Mouse (Mus musculus) heart, embryonic 15.5 days (tissue): ENCODE results near the gene Syt1. TPM values are rescaled to one million over a fixed set of nuclear protein-coding genes. Genes with fewer than 3 reads are reported as not detected.

Experiments used
- ATAC-seq: fragments of 200-750 bp; cut with Nextera tagmentation; replicated peaks from 2 replicates; pipeline ENCODE4 v1.8.0; 2017; ENCODE audit warnings: low read depth, moderate TSS enrichment; ENCODE audit not compliant: insufficient number of reproducible peaks, insufficient read depth, low FRiP score
- H3K27ac ChIP-seq: fragments of 300-500 bp; sonication (generic); 2 replicates; pipeline ENCODE4 v1.5.1; 2015; ENCODE audit warnings: mild to moderate bottlenecking, inconsistent platforms
- H3K27me3 ChIP-seq: fragments of 300-500 bp; sonication (generic); 2 replicates; pipeline ENCODE4 v1.6.1; 2015; ENCODE audit warnings: inconsistent platforms
- H3K36me3 ChIP-seq: fragments of 300-500 bp; sonication (generic); 2 replicates; pipeline ENCODE4 v1.6.1; 2015; ENCODE audit warnings: mild to moderate bottlenecking, inconsistent platforms
- H3K4me1 ChIP-seq: fragments of 300-500 bp; sonication (generic); replicated peaks from 2 replicates; pipeline ENCODE4 v1.6.1; 2015; ENCODE audit warnings: inconsistent platforms
- H3K4me2 ChIP-seq: fragments of 300-500 bp; sonication (generic); 2 replicates; pipeline ENCODE4 v1.6.1; 2015; ENCODE audit warnings: inconsistent platforms, mild to moderate bottlenecking, moderate library complexity
- H3K4me3 ChIP-seq: fragments of 300-500 bp; sonication (generic); 2 replicates; pipeline ENCODE4 v1.5.1; 2015; ENCODE audit warnings: mild to moderate bottlenecking, inconsistent platforms
- H3K9ac ChIP-seq: fragments of 300-500 bp; sonication (generic); 2 replicates; pipeline ENCODE4 v1.6.1; 2015; ENCODE audit warnings: mild to moderate bottlenecking, inconsistent platforms
- H3K9me3 ChIP-seq: fragments of 300-500 bp; sonication (generic); replicated peaks from 2 replicates; pipeline ENCODE4 v1.6.1; 2016; ENCODE audit warnings: inconsistent platforms
- WGBS: fragments of 180-500 bp; shearing (Covaris S2); methylation state at CpG from one replicate; pipeline ENCODE4 v1.1.7; 2015; ENCODE audit warnings: mixed read lengths; 5-methylcytosine and 5-hydroxymethylcytosine counted together
- polyA plus RNA-seq: library from polyadenylated mRNA; unstranded; fragments of >200 nt; fragmentation: Nextera tagmentation; extraction: Ambion mirVana; gene quantifications from 2 replicates; pipeline ENCODE4 v1.2.1, GENCODE M21; 2015

Syt1 gene
- polyA plus RNA-seq, 1 experiment from 2014 or later: 0.47 TPM

DNA sequence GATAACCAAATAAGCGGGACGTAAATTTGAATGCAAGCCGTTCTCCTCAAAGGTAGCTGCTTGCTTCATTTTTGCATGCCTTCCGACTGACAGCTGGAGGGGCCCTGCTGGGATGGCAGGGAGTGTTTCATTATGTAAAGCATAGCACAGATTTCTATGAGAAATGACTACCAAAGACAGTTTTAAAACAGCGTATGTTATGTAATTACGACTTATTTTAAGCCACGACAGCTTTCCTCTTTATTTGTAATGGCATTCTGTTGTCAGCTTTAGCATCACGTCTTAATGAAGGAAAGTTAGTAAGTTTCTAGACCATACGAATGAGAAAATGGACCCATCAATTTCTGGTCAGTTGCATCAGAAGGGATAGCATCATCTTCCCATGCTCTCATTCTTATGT is 410.1 kb downstream of the Syt1 start:
- Histone ChIP-seq H3K4me2 (no peak overlapping the region), H3K4me3 (no peak overlapping the region), H3K27me3 (no peaks in the 10 kb centered on the region), H3K9me3 (0 out of 2 replicates have a peak, but pooled peaks cover 3% of the 10 kb centered on the region), H3K4me1 (peaks cover 21% of the 10 kb centered on the region), H3K36me3 (no peaks in the 10 kb centered on the region), H3K9ac (no peak overlapping the region), H3K27ac (no peak overlapping the region)
- no peak for ATAC-seq
- 82% methylated on average over 9 of the region's 9 CpGs for WGBS

DNA sequence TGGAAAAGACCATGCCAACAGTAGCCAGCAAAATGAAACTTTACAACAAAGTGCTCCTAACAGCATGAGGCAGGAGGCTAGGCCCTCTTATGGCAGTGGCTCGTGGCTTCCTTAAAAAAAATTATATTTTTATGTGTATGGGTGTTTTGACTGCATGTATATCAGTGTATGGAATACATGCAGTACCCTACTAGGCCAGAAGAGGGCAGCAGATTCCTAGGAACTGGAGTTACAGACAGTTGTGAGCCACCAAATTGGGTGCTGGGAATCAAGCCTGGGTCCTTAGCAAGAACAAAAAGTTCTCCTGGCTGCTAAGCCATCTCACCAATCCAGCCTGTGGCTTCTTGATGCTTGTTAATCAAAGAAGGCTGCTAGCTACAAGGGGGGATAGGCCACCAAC is 413.4 kb downstream of the Syt1 start:
- Histone ChIP-seq H3K4me2 (no peak overlapping the region), H3K9me3 (0 out of 2 replicates have a peak, but pooled peaks cover 3% of the 10 kb centered on the region), H3K4me1 (peaks cover 23% of the 10 kb centered on the region), H3K4me3 (no peak overlapping the region), H3K27me3 (no peaks in the 10 kb centered on the region), H3K27ac (no peak overlapping the region), H3K9ac (no peak overlapping the region), H3K36me3 (no peaks in the 10 kb centered on the region)
- ATAC-seq: no peak
- 88% methylated on average over 1 of the region's 1 CpGs for WGBS

DNA sequence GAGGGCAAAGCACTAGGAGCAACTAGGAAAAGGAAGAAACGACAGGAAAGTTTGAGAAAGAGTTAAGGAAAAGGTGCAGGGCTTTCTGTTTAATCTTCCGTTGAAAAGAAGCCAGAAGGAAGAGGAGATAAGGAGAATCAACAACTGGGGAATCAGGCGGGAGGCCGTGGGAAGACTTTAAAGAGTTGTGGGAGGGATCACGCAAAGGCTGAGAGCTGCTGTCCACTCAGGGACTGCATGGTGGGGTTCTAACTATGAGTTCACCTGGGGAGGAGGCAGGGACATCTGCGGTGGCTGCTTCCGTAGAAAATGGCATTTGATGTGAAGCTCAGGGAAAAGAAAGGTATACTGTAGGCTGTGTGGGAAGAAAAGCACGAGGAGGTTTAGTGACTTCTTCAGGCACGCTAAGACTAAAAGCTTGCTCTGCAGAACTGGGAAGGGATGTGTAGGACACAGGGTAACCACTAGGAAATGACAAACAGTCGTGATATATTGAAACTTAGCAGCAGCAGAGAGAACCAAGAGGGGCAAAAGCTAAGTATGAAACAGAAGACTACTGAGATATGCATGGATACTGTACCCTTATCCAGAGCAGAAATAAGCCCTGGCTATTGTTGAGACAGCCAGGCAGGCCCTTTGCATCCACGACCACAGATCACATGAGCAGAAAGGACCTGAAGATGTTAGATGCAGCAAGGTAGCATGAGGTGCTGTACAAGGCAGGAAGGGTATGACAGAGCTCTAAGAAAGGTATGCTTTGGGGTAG is 414.4 kb downstream of the Syt1 start:
- no peak for ATAC-seq
- no peaks in the 10 kb centered on the region for H3K27me3 ChIP-seq
- H3K9ac ChIP-seq: no peak overlapping the region
- H3K4me2 ChIP-seq: peak overlapping the region; percentile 17; the same call in 1 of the 2 replicates
- 21% methylated on average over 11 of the region's 11 CpGs for WGBS
- 0 out of 2 replicates have a peak, but pooled peaks cover 3% of the 10 kb centered on the region for H3K9me3 ChIP-seq
- no peak overlapping the region for H3K4me3 ChIP-seq
- H3K4me1 ChIP-seq: peaks cover 13% of the 10 kb centered on the region
- no peaks in the 10 kb centered on the region for H3K36me3 ChIP-seq
- no peak overlapping the region for H3K27ac ChIP-seq

DNA sequence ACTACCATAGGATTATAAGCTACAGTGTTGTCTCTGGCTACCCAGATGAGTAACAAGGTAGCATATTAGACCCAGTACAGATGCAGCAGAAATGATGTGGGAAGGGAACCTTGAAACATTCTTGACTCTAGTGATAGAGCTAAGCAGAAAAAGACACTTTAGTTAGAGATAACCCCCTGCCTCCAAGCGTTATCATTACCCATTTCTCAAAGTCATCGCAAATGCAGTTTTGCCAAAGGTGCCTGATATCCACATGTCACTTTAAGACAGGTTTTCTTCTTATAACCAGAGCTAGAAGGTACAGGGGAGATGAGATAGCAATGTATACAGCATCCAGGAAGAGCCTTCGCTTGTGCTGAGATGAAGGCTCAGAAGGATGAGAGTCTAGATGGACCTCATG is 421.4 kb downstream of the Syt1 start:
- WGBS: 67% methylated on average over 3 of the region's 3 CpGs
- H3K4me3 ChIP-seq: no peak overlapping the region
- no peak overlapping the region for H3K9ac ChIP-seq
- no peaks in the 10 kb centered on the region for H3K4me1 ChIP-seq
- H3K27ac ChIP-seq: no peak overlapping the region
- H3K27me3 ChIP-seq: no peaks in the 10 kb centered on the region
- H3K9me3 ChIP-seq: no peaks in the 10 kb centered on the region
- no peaks in the 10 kb centered on the region for H3K36me3 ChIP-seq
- H3K4me2 ChIP-seq: no peak overlapping the region
- ATAC-seq: no peak

DNA sequence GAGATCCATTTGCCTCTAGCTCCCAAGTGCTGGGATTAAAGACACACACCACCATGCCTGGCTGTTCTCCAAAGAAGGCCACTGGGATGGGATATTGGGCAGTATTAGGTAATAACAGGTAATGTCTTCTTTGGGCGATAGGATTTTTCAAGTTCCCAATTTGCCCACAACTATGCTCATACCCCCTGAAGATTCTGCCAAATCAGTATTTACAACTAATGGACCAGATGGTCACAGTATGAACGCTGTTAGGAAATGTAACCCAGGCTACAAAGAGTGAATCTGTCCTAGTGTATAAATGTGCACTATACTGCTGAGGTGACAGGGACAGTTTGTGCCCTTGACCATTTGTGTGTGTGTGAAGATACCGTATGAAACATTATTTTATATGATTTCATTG is 421.9 kb downstream of the Syt1 start:
- WGBS: 90% methylated on average over 3 of the region's 3 CpGs
- Histone ChIP-seq H3K27ac (no peak overlapping the region), H3K9ac (no peak overlapping the region), H3K36me3 (no peaks in the 10 kb centered on the region), H3K27me3 (no peaks in the 10 kb centered on the region), H3K4me2 (no peak overlapping the region), H3K4me1 (no peaks in the 10 kb centered on the region), H3K9me3 (no peaks in the 10 kb centered on the region), H3K4me3 (no peak overlapping the region)
- ATAC-seq: no peak

DNA sequence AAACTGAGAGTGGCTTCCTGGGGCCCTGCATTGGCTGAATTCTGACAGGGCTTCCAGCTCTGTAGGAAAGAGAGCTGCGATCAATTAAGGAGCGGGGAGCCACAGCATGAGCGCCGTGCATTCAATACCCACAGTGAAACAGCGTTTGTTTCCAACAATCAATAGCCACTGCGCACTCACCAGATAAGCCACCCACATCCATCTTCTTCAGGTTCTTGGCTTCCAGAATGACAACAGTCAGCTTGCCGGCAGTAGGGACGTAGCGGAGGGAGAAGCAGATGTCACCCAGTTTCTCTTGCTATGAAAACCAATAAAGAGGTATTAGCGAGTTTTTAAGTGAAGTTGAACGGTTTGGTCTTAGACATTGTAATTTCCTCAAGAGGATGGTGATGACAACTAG is 427.1 kb downstream of the Syt1 start:
- H3K9me3 ChIP-seq: no peaks in the 10 kb centered on the region
- no peaks in the 10 kb centered on the region for H3K36me3 ChIP-seq
- H3K27ac ChIP-seq: no peak overlapping the region
- H3K4me2 ChIP-seq: no peak overlapping the region
- ATAC-seq: no peak
- H3K4me1 ChIP-seq: no peaks in the 10 kb centered on the region
- 41% methylated on average over 11 of the region's 11 CpGs for WGBS
- no peak overlapping the region for H3K4me3 ChIP-seq
- no peak overlapping the region for H3K9ac ChIP-seq
- no peaks in the 10 kb centered on the region for H3K27me3 ChIP-seq

DNA sequence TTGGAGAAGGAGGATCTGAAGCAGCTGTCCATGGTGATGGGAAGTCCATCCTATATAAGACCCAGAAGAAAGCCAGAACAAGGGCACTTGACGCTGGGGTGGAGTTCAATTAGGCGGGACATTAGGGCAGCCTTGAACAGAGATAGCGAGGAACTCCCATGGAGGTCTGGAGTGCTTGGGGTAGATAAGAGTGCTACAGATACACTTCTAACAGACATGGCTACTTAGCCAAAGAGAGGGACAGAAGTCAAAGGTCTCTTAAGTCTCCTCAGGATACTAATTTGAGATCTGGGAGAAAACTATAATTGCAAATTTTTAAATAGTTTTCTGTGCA is 428.4 kb downstream of the Syt1 start:
- no peaks in the 10 kb centered on the region for H3K4me1 ChIP-seq
- H3K4me2 ChIP-seq: no peak overlapping the region
- 43% methylated on average over 3 of the region's 3 CpGs for WGBS
- no peak overlapping the region for H3K9ac ChIP-seq
- no peaks in the 10 kb centered on the region for H3K36me3 ChIP-seq
- H3K9me3 ChIP-seq: no peaks in the 10 kb centered on the region
- H3K27me3 ChIP-seq: no peaks in the 10 kb centered on the region
- ATAC-seq: no peak
- no peak overlapping the region for H3K4me3 ChIP-seq
- no peak overlapping the region for H3K27ac ChIP-seq

DNA sequence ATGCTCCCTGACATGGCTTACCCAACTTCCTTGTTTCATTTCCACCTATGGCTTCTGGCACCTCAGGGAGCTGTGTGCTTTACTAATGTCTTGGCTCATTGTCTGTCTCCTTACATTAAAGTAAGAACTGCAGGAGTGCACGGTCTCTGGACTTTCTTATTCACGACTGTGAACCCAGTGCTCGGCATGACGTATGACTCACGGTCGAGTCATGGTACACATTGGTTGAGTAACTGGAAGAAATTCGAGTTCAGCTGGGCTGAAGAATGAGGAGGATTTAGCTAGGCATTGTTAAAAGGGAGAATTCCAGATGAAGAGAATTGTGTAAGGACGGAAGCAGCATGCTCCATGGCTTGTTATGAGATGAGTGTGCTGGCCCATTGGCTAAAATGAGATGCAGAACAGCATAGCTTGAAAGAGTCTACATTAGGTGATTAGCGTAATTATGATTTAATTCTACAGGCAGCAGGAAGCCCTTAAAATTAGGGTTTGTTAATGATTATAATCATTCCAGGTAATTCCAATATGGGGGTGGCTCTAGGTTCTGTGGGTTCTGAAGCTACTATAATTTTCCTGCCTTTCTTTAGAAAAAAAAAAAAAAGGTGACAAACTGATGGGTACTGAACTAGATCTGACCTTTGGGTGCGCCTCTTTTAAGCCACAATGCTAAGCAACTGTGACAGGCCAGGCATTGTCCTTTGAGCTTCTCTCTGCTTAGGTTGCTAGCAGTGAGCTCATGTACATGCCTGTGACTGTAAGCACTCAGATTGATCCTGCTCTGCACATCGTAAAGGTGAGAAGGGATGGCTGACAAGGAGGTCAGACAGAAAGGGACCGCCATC is 429.0 kb downstream of the Syt1 start:
- no peaks in the 10 kb centered on the region for H3K36me3 ChIP-seq

DNA sequence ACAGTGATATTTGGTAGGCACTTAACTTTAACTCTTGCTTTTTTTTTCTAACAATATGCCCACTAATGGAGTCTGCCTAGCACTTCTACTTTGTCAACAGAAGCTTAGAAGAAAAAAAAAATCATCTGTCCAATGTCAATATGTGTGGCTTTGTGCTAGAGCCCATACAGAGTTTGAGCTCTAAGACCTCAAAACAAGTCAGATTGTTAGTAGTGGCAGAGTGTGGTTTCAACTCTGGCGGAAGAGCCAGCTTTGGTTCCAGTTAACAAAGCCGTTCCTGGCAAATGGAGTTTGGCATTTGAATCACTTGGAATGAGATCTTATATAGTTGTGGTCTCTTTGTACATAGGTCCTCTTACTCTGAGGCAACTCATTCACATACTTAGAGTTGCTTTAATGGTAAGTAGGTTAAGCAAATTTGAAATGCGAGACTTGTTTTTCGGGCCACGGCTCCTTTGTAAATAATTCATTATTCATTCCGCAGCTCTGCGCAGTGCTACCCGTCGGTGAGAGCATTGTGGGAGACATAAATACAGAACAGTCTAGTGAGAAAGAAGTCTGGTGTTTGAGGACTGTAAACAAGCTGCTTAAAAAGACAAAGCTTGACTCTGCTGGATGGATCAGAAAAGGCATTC is 429.9 kb downstream of the Syt1 start:
- no peaks in the 10 kb centered on the region for H3K27me3 ChIP-seq
- no peaks in the 10 kb centered on the region for H3K4me1 ChIP-seq
- no peak for ATAC-seq
- 87% methylated on average over 9 of the region's 9 CpGs for WGBS
- no peak overlapping the region for H3K9ac ChIP-seq
- no peak overlapping the region for H3K4me3 ChIP-seq
- H3K27ac ChIP-seq: no peak overlapping the region
- H3K36me3 ChIP-seq: no peaks in the 10 kb centered on the region
- no peak overlapping the region for H3K4me2 ChIP-seq
- H3K9me3 ChIP-seq: no peaks in the 10 kb centered on the region

More for the DNA sequence above, 429.0 kb downstream of the Syt1 start:
- no peak overlapping the region for H3K4me3 ChIP-seq
- no peaks in the 10 kb centered on the region for H3K27me3 ChIP-seq
- no peaks in the 10 kb centered on the region for H3K9me3 ChIP-seq
- no peak for ATAC-seq
- H3K27ac ChIP-seq: no peak overlapping the region
- 72% methylated on average over 12 of the region's 12 CpGs for WGBS
- H3K4me2 ChIP-seq: no peak overlapping the region
- no peaks in the 10 kb centered on the region for H3K4me1 ChIP-seq
- no peak overlapping the region for H3K9ac ChIP-seq

DNA sequence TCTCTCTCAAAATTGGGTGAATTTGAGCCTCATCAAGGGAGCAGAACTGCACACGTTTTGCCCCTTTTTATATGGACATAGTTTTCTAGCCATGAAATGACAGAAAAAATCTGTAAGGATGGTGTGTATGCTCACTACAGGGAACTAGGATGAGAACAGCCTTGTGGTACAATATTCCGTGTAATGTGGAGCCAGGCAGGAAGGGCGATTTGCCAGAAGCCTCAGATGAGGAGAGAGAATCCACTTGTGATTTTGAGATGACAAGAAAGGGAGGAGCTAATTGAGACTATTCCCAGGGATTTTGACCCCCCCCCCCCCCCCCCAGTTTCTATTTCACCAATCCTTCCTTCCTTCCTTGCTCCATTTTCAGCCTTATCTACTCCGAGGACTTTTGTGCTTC is 431.4 kb downstream of the Syt1 start:
- WGBS: 60% methylated on average over 4 of the region's 4 CpGs
- Histone ChIP-seq H3K27ac (no peak overlapping the region), H3K4me3 (no peak overlapping the region), H3K9ac (no peak overlapping the region), H3K4me2 (no peak overlapping the region), H3K4me1 (no peaks in the 10 kb centered on the region), H3K27me3 (no peaks in the 10 kb centered on the region), H3K36me3 (no peaks in the 10 kb centered on the region), H3K9me3 (no peaks in the 10 kb centered on the region)
- no peak for ATAC-seq

DNA sequence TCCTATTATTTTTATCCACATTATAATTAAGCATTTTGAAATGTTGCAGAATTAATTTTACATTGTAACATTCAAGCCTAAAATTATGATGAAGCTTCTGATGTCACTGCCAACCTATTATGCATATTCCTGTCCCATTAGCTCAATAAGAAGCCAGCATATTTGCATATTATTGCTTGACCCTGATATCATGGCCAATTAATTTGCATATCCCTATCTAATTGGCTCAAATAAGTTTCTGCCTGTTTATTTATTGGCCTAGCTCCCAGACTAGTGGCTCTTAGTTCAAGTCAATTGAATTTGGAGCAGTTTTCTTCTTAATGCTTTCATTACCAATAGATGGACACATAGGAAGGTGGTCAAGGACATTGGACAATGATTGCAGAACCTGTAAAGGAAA is 433.2 kb downstream of the Syt1 start:
- H3K4me2 ChIP-seq: no peak overlapping the region
- no peaks in the 10 kb centered on the region for H3K9me3 ChIP-seq
- H3K27ac ChIP-seq: no peak overlapping the region
- no peaks in the 10 kb centered on the region for H3K27me3 ChIP-seq
- no peak for ATAC-seq
- no peaks in the 10 kb centered on the region for H3K36me3 ChIP-seq
- H3K9ac ChIP-seq: no peak overlapping the region
- H3K4me3 ChIP-seq: no peak overlapping the region
- no peaks in the 10 kb centered on the region for H3K4me1 ChIP-seq
